Mouse (Mus musculus) thymus, adult 2 months (tissue): ENCODE data around the gene Gm11733. TPM values are rescaled to one million over a fixed set of nuclear protein-coding genes. Genes with fewer than 3 reads are reported as not detected.
A peak's percentile ranks its signal among the peaks of the same experiment; 100 is the strongest.

Experiments used
- DNase-seq: peaks from one replicate; pipeline ENCODE4 v3.0.0; 2021
- H3K27ac ChIP-seq: fragments of 200-500 bp; 2 replicates; pipeline ENCODE4 v1.5.1; 2012; ENCODE audit warnings: low read length, control low read depth; ENCODE audit not compliant: control insufficient read depth, insufficient read depth
- H3K27me3 ChIP-seq: fragments of 200-500 bp; 2 replicates; pipeline ENCODE4 v1.6.1; 2012; ENCODE audit warnings: mild to moderate bottlenecking, low read length, moderate library complexity, mixed read lengths; ENCODE audit not compliant: control insufficient read depth, insufficient read depth
- H3K36me3 ChIP-seq: fragments of 200-500 bp; 2 replicates; pipeline ENCODE4 v1.6.1; 2012; ENCODE audit warnings: mild to moderate bottlenecking, low read length, moderate library complexity; ENCODE audit not compliant: control insufficient read depth, insufficient read depth
- H3K4me1 ChIP-seq: fragments of 200-500 bp; replicated peaks from 2 replicates; pipeline ENCODE4 v1.6.1; 2012; ENCODE audit warnings: low read length; ENCODE audit not compliant: control insufficient read depth, insufficient read depth
- H3K4me3 ChIP-seq: fragments of 200-500 bp; 2 replicates; pipeline ENCODE4 v1.5.1; 2012; ENCODE audit warnings: mild to moderate bottlenecking, low read length, control low read depth, moderate library complexity; ENCODE audit not compliant: control insufficient read depth, insufficient read depth
- CTCF ChIP-seq: fragments of 200-500 bp; IDR thresholded peaks from 2 replicates; pipeline ENCODE4 v1.5.1; 2012; ENCODE audit warnings: mild to moderate bottlenecking, control low read depth, low read length, moderate library complexity, borderline replicate concordance; ENCODE audit not compliant: control insufficient read depth, poor library complexity, insufficient read depth; ENCODE audit errors: extremely low read depth
- POLR2A ChIP-seq: fragments of 200-500 bp; IDR thresholded peaks from 2 replicates; pipeline ENCODE4 v1.6.1; 2012; ENCODE audit warnings: mild to moderate bottlenecking, low read length, control low read depth, moderate library complexity; ENCODE audit not compliant: control insufficient read depth, poor library complexity, insufficient read depth; ENCODE audit errors: extremely low read depth
- WGBS: fragments of 180-500 bp; shearing (Covaris S2); methylation state at CpG from one replicate; pipeline ENCODE4 v1.1.7; 2018; 5-methylcytosine and 5-hydroxymethylcytosine counted together
- polyA plus RNA-seq: library from polyadenylated mRNA; depleted of rRNA; stranded (reverse); fragments of >200 nt; gene quantifications from 2 replicates; pipeline ENCODE4 v1.2.3, GENCODE M21; 2012

Gm11733 gene
- polyA plus RNA-seq, 1 experiment: not detected

- Histone ChIP-seq H3K4me1 (no peaks in the 10 kb centered on the region), H3K4me3 (no peak overlapping the region), H3K36me3 (no peaks in the 10 kb centered on the region), H3K27me3 (no peaks in the 10 kb centered on the region), H3K27ac (no peak overlapping the region)
- WGBS: 94% methylated on average over 5 of the region's 5 CpGs
- DNase-seq: no peak
- no peak for TF ChIP-seq POLR2A
- no peak for TF ChIP-seq CTCF
Observed at GRCm38 (mm10) chr11:117469724-117470123, 14.4 kb upstream of the Gm11733 start.

DNA sequence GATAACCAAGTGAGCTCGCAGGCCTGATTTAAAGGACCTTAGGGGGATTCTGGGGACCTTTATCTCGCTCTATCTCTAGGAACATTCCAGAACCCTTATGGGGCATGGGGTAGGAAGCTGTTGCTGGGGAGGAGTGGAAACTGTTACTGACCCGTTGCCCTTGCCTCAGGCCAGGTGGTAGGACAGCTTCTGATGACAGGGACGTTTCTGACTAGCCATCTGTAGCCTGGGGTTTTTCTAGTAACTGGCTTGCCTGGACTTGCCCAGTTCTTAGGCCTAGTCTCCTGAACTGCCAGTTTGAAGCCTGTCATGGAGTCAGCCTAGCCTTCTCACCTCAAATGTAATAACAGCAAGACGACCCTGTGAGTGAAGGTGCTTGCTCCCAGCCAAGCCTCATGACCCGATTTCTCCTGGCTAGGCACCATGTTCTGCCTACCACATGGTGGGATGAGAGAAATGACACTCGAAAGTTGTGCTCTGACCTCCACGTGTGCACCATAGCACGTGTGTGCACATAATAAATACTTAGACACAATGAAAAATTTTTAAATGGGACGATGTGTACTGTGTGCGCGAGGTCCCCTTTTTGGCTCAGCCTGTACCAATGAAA lies 13.5 kb upstream of the Gm11733 start:
- Histone ChIP-seq H3K4me3 (no peak overlapping the region), H3K36me3 (no peaks in the 10 kb centered on the region), H3K27ac (no peak overlapping the region), H3K4me1 (peaks cover 2% of the 10 kb centered on the region), H3K27me3 (no peaks in the 10 kb centered on the region)
- DNase-seq: no peak
- TF ChIP-seq POLR2A (no peak), CTCF (no peak)
- WGBS: 94% methylated on average over 12 of the region's 12 CpGs

DNA sequence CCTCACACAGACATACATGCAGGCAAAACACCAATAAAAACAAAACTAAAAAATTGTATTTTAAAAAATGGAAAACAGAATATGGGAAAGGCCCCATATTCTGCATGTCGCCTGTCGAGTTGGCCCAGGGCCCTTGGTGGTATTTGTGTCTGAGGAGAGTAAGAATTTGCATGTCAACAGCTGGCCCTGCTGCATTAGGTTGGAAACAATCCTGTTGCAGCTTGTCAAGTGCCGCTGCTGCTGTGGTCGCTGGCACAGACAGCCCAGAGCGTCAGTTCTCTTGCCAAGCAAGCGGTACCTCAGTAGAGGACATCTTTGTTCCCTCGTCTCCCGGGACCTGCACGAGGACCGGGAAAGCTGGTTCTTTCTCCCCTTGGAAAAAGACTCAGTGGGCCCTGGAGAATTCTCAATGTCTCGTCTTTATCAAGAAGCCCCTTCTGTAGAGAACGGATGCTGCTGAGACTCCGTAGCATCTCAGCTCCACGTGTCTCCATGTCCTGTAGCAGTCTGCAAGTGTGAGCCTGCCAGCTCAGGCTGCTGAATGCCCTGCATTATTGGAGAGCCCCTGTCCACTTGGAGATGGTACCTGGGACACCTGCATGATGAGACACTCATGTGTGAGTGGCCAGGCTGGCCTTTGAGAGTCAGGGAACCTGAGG lies 12.4 kb upstream of the Gm11733 start:
- H3K4me1 ChIP-seq: peaks cover 10% of the 10 kb centered on the region
- no peak overlapping the region for H3K4me3 ChIP-seq
- WGBS: 89% methylated on average over 14 of the region's 14 CpGs
- no peak for DNase-seq
- TF ChIP-seq POLR2A (no peak), CTCF (no peak)
- no peaks in the 10 kb centered on the region for H3K27me3 ChIP-seq
- no peak overlapping the region for H3K27ac ChIP-seq
- H3K36me3 ChIP-seq: no peaks in the 10 kb centered on the region

DNA sequence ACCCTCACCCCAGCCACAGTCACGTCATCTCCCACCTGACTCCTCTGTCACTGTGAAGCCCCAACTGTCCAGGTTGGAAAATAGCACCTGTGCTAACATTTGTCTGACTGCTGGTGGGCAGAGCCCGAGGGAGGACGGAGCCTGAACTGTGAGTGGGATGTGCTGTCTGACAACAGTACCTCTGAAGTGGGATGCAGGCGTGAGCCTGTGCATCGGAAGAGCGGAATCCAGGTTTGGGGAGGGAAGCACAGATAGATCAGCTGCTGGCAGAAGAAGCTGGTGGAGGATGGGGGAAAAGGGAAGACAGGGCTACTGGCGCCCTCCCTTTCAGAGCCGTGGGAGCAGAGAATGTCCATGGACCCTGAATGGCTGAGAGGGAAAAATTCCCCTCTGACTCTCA lies 11.3 kb upstream of the Gm11733 start:
- Histone ChIP-seq H3K4me1 (peaks cover 13% of the 10 kb centered on the region), H3K27me3 (no peaks in the 10 kb centered on the region), H3K27ac (no peak overlapping the region), H3K4me3 (no peak overlapping the region), H3K36me3 (no peaks in the 10 kb centered on the region)
- 94% methylated on average over 8 of the region's 8 CpGs for WGBS
- TF ChIP-seq POLR2A (no peak), CTCF (no peak)
- DNase-seq: no peak

GRCm38 (mm10) chr11:117475204-117475603 lies 9.0 kb upstream of the Gm11733 start:
- no peak for DNase-seq
- no peak overlapping the region for H3K4me3 ChIP-seq
- H3K27me3 ChIP-seq: no peaks in the 10 kb centered on the region
- no peak overlapping the region for H3K27ac ChIP-seq
- H3K36me3 ChIP-seq: no peaks in the 10 kb centered on the region
- 97% methylated on average over 2 of the region's 2 CpGs for WGBS
- TF ChIP-seq CTCF (no peak), POLR2A (no peak)
- peaks cover 19% of the 10 kb centered on the region for H3K4me1 ChIP-seq

DNA sequence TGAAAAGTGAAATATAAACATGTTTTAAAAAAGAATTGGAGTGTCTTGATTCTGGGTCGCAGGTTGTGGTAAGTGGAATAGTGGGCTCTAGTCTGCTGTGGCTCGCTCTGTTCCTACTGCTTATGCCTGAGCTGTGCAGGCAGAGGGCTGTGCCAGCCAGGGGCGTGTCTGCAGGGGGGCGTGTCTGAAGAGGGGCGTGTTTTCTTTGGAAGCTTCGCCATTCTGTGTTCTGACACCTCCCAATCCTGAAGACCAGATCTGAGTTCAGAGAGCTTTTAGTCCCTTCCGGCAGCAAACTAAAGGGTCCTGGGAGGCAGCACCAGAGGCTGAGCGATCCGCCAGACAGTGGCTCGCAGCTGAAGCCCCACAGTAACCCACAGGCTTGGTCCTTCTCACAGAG lies 8.5 kb upstream of the Gm11733 start:
- 22% methylated on average over 10 of the region's 10 CpGs for WGBS
- Histone ChIP-seq H3K27me3 (no peaks in the 10 kb centered on the region), H3K4me1 (peaks cover 19% of the 10 kb centered on the region), H3K36me3 (no peaks in the 10 kb centered on the region), H3K27ac (no peak overlapping the region), H3K4me3 (no peak overlapping the region)
- TF ChIP-seq POLR2A: no peak
- no peak for TF ChIP-seq CTCF
- DNase-seq: peak; percentile 11
